Mouse (Mus musculus) brain, embryonic 18.5 days (tissue): ENCODE results near the gene Gm42674.

Source experiments
- DNase-seq: peaks from one replicate; pipeline ENCODE4 v3.0.0-alpha.2; 2012; ENCODE audit warnings: low read depth, low spot score

Gene Gm42674

DNA sequence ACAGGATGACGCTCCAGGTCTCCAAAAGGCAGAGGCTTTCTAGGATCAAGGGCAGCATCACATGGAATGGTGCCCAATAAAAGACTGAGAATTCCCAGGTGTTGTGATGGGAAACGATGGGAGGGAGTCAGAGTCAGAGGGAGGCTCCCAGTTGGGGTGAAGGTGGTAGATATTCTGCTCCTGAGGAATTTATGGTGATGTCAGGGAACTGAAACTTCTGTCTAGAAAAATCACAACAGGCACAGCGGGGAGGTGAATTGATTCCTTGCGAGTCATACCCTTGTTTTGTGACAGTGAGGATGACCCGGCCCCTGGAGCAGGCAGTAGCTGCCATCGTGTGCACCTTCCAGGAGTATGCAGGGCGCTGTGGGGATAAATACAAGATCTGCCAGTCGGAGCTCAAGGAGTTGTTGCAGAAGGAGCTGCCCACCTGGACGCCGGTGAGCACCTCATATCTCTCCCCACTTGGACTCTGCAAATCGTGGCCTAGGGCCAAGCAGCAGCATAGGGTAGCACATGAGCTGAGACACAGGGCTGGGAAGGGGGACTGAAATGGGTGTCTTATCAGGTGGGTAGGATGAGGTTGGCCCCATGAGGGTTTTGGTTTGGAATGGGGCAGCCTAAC is at the start of gene Gm42674:
Gene Gm42674, plus strand, starts transcription at position 419 of the 625 bp plus-strand sequence.
- no peak for DNase-seq

DNA sequence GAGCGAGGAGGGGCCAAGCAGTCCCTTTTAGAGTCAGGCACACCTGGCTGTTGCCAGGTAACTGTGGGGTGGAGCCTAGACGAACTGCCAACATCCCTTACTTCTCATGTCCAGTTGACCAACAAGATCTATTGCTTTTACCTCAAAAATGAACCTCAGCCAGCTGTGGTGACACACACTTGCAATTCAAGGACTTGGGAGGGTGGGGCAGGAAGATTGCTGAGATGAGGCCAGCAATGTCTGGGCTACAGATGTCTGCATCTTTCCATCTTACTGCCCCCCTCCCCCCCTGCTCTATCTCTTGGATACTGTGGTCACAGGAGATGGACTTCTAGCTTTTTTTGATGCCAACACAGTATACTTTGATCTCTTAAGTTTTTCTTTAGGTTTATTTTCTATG is 49.5 kb upstream of the Gm42674 start:
- DNase-seq: no peak

DNA sequence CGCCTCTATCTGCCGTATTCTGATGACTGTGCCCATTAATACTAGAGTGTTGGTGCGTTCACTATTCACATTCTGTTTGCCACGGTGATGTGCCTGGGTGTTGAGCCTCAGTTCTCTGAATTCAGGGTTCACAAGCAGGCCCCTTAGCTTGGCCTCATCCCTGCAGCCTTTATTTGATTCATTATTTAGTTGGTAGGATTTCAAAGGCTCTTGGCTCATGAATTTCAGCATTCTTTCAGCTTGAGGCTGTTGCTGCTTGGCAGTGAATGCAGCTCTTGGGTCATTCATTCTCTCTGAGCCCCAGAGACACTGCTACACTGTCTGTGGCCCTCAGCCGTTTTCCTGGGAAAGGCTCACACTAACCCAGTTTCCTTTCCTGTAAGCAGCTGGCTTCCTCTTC is 45.8 kb upstream of the Gm42674 start:
- DNase-seq: peak; percentile 46

DNA sequence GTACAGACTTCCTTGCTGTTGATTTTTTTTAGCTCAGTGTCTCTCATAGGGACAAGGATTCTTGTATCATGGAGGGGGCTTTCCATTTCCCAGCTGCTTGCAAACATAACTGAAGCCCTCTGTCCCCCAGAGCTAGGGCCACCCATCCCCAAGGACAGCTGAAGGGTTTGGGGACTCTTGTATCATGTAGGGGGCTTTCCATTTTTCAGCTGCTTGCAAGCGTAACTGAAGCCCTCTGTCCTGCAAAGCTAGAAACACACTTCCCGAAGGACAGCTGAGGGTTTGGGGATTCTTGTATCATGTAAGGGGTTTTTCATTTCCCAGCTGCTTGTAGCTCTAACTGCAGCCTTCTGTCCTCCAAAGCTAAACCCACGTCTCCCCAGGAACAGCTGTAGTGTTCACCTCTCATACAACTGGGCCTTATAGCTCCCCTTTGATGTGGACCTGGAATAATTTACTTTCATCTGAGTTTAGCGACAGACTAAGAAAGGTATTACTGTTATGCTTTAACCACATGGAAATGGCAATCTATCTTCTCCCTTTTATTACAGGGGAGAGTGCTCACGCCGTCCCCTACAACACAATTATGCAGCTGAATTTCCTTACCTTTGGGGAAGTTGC is 41.6 kb upstream of the Gm42674 start, which contains the start of gene S100a3:
Gene S100a3, plus strand, starts transcription at position 571 of the 621 bp plus-strand sequence.
- DNase-seq: no peak

DNA sequence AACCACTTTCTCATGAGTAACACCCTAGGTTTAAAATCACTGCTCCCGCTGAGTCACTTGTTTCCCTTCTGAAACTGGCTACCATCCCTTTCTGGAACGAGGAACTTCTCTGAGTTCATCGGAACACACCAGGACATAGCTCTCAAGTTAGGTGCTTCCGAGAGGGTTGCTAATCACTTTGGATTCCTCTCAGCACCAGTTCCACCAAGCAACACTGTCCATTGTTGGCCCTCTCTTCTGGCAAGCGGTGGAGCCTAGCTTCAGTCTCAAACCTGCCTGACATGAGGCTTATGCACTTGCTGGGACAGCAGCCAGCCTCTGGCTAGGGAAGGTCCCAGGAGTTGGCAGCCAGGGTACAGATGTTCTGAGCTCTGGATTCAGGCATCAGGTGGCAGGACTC is 27.0 kb upstream of the Gm42674 start:
- no peak for DNase-seq

DNA sequence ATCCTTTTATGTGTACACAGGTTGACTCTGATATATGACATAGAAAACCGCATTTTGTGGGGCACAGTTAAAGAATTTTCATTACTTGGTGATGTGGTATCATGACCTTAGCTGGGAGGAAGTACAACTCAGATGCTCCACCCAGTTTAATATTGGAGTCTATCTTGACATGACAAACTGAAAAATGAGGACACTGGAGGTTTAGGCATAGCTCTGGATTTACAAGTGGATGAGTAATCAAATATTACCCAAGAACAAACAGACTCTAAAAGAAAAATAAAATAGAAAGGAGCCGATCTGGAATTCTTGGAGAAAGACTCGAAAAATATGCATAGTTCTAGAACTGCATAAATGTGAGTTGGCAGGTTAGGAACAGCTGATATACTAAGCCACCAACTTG is 26.4 kb upstream of the Gm42674 start:
- no peak for DNase-seq

DNA sequence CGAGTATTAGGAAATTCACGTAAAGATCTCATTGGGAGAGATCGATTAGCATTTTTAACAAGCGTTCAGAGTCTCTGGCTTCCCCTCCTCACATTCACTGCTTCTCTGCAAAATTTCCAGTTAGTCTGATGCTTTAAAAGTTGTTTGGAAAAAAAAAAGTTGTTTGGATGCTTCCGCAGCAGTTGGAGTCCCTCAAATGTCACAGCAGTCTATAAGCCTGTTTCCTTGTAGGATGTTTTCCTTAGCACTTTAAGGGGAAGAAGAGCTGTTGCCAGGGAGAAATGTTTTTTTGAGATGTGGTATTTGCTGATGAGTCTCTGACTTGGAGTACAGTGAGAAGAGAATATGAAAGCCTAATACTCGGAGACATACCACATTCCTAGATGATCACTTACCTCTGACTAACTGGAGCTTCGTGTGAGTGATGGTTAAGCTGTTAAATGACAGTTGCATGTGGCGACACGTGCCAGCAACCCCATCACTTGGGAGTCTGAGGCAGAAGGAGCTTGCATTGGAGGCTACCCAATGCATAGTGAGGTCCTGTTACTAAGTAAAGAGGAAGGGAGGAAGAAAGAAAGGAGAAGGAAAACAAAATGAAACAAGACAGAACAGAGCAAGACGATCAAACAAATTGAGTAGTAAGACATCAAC is 25.2 kb upstream of the Gm42674 start:
- DNase-seq: no peak

DNA sequence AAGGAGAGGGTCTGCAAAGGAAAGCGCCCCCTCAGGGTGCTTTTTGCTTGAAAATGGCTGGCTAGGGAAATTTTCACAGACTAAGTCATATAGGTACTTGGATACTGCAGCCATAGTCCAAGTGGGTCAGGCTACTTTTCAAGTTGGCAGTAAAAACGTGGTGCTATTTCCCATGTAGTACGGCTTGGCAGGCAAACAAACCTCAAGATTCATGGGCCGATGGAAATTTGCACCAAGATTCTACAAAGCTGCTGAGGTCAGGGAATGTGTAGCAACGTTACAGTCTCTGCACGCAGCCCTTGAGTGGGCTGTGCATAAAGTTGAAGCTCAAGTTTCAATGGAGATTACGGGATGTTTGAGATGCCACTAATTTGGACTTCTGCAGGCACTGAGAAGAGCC is 22.3 kb upstream of the Gm42674 start:
- no peak for DNase-seq

DNA sequence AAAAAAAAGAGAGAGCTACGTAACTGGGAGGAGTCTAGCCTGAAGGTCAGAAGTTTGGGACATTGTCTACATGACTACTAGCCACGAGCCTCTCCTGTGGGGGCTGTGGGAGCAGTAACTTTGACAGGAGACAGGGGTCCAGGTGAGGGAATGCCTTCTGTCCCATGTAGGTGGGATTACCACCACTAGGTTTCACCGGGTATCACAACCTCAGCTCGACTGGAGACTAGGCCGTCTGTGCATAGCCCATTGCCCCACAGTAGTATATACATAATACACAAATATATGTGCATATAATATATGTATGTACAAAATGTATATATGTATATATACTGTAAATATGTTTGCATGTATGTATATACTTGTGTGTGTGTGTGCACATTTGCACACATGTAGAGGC is 20.6 kb upstream of the Gm42674 start:
- no peak for DNase-seq

DNA sequence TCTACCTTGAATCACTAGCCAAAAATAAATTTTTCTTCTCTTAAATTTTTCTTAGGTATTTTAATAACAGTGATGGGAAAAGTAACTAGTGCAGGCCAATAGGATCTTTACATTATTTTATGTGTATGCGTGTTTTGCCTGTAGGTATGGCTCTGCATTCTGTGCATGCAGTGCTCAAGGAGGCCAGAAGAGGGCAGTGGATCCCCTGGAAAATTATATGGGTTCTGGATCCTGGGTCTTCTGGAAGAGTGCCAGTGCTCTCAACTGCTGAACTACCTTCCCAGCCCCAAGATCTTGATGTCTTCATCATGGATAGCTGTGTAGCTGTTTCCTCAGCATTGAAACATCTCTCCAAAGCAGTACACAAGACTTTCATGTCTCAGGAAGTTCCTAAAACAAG is 19.5 kb upstream of the Gm42674 start:
- DNase-seq: no peak

DNA sequence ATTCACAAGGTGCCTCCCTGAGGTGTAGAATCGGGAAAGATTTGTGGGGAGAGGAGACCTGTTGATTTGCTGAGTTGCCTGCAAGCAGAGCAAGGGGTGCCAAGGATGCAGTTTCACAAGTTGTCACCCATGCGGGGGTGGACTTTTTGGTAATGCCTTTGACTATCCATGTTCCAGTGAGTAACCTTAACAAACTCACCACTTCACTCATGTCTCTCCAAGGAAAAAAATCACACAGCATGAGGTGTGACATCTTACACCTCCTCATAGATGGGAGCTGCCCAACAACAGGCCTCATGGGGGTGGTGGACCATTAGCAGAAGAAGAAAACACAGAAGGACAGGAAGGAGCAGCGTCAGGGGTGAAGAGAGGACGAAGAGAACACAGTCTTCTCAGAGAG is 19.1 kb upstream of the Gm42674 start:
- no peak for DNase-seq

DNA sequence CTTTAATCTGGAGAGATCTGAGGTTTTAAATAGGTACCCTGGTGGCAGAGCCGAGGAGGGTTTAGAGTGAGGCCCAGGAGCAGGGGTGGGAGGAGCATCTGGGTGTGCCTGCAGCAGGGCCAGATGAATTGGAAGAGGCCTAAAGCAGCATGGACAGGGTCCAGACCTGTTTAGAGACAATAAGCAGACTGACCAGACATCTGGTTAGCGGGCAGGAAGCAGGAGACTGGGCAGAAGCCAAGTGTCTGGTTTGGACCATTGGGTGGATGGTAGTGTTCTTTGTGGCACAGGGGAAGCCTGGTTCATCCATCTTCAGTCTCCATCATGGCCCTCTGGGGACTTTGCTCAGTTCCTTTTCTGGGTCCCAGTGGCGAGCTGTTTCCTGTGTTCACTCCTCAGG is 17.8 kb upstream of the Gm42674 start:
- no peak for DNase-seq

DNA sequence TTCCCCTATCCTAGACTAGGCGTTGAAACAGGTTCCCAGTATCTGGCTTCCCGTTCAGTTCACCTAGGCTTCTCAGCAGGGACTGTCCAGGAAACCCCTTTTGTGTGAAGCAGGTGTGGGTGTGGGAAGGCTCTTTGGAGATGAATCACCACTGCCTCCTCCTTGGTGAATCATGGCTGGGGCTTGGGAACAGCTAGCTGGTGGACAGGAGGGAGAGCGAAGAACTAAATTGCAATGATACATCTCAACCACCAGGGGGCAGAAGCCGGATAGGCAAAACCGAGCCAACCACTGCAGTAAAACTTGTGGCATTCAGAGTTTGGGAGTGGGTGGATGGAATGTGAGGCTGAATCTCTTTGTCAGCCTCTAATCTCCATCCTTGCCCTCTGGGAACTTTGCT is 16.1 kb upstream of the Gm42674 start:
- DNase-seq: no peak

DNA sequence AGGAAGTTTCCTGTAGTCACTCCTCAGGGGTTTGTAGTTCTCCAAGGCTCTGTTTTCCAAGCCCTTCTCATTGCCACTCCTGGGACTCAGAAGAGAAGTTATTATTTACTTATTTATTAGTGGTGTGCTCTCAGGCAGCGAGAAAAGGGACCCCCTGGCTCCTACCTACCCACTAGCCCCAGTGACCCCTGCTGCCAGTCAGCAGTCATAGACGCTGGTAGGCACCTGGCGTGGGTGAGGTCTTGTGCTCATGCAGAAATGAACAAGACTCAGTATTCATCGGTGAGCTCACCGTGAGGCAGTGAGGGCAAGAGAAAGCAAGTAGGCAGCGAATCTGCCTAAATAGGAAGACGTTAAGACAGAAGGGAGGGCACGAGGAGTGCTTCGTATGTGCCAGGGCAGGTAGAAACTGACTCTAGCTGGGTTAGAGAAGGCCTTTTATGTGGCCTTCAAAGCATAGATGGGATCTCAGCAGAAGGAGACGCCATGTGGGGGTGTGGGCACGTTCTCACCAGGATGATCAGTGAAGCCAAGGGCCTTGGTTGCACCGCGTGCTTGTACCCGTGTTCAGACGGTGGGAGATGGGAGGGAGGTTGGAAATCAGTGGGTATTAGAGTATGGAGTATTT is 15.6 kb upstream of the Gm42674 start:
- no peak for DNase-seq

DNA sequence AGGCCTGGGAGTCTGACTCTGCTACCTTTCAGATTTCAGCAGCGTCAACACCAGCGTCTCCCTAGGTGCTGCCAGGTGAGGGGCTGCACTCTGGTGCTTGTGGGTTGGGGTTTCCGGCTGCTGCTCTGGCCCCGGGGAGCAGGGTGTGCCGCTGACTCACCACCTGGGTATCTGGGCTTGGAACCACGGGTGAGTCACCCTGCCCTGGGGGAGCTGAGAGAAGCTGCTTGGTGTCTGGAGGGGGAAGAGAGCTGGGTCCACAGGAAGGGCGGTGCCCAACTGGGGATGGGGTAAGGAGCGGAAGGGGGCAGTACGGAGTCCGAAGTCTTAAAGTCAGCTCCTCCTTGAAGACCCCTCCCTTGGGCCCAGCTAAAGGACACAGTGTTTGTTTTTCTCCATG is 14.8 kb upstream of the Gm42674 start:
- no peak for DNase-seq

DNA sequence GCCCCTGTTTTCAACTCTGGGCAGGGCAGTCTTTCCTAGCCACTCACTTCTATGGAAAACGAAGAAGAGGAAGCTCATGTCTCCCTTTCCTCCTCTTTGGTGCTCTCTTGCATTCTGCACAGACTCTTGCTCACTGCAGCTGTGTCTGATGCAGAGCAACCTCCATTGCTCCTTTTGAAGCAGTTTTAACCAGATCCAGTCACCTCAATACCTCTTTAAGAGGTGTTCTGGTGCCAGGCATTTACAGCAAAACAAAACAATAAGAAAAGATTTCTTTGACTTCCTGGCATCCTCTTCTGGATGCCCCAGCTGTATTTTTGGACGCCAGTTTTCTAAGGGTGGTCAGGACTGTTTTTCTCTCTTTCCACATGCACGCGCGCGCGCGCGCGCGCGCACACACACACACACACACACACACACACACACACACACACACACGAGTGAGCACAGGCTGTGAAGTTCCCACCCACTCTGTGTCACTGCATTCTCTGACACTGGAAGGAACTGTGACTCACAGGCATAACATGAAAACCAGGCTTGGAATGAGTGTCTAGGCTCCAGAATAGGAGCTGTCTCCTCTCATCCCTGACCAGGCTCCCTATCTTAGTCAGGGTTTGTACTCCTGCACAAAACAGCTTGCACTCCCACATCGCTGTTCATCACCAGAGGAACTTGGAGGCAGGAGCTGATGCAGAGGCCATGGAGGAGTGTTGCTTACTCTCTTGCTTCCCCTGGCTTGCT is 14.2 kb upstream of the Gm42674 start:
- no peak for DNase-seq

DNA sequence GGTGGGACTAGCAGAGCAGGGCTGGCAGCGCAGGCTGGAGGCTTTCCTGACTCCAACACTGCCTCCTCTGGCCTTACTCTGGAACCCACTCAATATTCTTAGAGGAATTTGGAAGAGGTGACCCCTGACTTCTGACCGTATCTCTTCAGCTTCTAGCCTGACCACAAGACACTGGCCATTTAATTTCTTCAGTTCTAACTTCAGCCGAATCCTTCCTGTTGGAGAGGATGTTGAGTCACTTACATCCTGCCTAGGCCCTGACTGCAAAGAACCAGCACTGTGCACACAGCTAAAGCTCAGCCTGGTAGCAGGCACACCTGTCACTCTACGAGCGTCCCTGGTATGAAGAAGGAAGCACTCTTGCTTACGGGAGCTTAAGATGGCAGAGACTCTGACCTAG is 12.3 kb upstream of the Gm42674 start:
- no peak for DNase-seq

DNA sequence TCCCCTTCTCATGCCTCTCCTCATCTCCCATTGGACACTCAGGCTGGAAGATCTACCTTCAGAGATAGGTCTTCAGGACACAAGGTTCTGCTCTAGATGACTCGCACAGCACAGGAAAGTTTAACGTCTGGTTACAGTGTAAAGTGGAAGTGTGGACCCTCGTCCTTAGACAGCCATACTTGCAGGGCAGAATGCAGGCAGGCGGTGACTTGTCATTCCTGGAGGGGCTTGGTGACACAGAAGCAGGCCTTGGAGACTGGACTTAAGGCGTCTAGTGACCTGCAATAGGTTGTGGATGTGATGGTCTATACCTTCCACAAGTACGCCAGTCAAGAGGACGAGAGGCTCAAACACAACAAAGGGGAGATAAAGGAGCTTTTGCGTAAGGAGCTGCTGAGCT is 11.8 kb upstream of the Gm42674 start, which contains the start of gene S100a2:
Gene S100a2, plus strand, starts transcription at position 301 of the 400 bp plus-strand sequence.
- no peak for DNase-seq

DNA sequence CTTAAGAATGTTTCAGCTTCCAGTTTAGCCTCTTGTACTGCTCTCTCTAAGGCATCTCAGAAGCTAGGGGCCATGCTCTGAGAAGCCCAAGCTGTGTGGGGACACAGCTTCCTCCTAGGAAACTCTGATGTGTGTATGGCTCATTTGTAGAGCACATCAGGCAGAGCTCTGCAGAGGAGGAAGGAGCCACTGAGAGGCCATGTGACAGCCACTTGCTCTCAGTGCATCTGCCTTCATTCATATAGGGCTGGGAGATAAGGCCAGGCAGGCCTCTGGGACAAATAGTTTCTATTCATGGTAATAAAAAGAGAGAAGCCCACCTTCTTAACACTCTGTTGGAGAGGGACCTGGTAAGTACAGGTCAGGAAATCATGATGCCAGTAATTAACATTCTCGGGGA is 7.2 kb upstream of the Gm42674 start:
- DNase-seq: no peak

DNA sequence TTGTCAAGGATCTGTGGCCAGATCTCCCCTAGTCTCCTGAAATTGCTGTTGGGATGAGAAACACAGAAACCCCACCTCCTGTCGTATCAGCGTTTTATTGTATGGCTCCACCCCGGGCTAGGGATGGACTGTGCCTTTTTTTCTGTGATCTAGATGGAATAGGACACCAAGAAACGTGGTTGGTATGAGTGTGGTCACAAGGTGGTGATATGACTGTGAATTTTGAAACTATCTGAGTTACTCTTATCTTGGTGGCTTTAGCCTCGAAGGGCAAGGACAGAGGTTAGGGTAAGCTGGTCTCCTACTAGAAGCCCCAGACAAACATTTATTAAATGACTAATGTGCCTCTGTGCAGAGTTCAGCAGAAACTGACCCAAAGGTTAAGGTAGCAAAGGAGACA is 6.1 kb upstream of the Gm42674 start:
- no peak for DNase-seq

DNA sequence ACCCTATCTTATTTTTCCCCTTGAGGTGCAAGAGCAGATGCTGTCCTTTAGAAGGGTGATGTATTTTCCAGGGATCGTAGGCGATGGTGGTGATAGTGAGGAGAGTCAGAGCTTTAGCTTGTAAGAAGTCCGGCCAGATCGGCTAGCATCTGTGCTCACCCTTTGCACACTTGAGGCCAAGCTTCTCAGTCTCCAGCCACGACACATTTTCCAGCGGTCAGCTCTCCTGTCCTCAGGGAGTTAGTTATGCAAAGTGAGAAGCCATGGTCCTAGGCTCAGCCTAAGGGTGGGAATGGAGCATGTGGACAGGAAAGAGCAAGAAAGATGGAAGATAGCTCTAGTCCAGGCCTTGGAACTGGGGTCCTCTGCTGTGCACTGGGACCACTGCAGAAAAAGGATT is 4.9 kb upstream of the Gm42674 start:
- no peak for DNase-seq

DNA sequence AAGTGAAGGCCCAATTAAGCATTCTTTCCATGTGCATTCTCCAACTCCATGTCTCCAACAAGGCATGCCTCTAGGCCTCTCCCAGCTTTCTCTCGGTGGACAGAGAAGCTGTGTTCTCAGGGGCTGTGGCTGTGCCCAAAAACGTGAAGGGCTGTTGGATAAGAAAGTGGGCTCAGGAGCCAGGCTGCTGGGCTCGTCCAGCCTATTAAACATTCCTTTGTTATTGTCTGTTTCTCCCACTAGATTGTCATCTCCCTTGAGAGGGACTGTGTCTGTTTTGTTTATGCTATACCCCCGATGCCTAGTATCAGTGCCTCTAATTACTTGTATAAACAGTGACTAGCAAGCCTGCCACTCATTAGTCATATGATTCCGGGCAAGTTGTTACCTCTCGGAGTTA is 4.0 kb upstream of the Gm42674 start:
- no peak for DNase-seq
